Mouse (Mus musculus) G1E-ER4 (cell line): ENCODE results near the gene Adpgk. TPM values are rescaled to one million over a fixed set of nuclear protein-coding genes. Genes with fewer than 3 reads are reported as not detected.

Source experiments
- GATA1 ChIP-seq: IDR thresholded peaks from one replicate; pipeline ENCODE4 v1.8.0; 2012; ENCODE audit warnings: low read length, inconsistent platforms
- polyA plus RNA-seq: library from polyadenylated mRNA; stranded (reverse); fragments of >175 nt; gene quantifications from 2 replicates; pipeline ENCODE4 v1.2.3, GENCODE M21; 2012

Gene Adpgk
- polyA plus RNA-seq, 1 experiment, result 6.3 TPM

DNA sequence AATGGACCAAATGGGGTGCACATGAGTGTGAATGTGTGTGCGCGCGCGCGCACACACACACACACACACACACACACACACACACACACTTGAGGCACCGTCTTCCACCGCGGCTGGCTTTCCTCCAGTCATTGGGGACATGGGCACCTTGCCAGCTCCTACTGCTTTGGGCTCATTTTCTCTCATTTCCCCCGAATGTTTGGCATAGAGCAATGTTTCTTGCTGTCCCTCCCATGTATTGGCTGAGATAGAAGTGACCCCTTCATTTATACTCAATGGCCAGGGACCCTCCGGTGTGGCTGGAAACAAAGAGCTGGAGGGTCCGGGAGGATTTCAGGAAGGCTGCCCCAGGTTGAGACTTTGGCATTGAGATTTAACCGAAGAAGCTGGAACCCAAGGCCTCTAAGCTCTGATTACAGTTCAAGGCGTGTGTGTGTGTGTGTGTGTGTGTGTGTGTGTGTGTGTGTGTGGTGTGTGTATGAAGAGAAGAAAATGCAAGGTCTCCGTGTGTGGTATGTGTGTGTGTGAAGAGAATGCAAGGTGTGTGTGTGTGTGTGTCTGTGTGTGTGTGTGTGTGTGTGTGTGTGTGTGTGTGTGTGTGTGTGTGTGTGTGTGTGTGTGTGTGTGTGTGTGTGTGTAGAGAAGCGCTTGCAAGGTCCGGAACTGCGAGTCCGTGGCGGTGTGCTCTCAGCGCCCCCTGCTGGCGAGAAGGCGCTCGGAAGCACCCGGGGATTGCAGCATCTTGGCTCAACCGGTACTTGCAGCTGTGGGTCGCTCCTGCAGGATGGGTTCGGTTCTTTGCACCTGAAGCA is 9.3 kb upstream of the Adpgk start:
- no peak for TF ChIP-seq GATA1

DNA sequence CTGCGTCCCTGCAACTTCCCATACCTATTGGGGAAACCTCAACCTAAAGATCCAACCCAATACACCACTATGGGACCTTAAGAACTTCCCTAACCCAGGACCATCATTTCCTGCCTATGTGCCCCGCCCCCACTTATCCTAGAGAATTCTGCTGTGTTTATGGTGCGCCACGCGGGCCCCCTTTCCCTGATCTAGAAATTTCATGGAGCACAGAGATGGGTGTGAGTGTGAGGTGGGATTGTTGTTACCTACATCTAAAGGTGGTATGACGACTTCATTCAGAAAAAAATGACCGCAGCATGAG is 8.7 kb upstream of the Adpgk start:
- no peak for TF ChIP-seq GATA1

DNA sequence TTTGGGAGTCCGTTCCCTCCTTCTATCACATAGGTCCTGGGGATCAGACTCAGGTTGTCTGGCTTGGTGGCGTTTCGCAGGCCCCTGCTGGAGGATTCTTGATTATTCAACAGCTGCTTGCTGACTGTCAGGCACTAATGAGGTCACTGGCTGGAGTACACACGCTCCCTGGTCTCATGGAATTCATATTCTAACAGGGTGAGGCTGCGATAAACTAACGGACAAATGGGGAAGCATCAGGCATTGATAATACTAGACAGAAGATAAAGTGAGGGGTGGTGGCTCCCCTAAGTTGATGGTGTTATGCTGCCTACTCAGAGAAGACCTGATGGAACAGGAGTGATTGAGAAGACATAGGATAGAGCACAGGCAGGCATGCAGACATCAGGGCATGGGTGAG is 5.7 kb upstream of the Adpgk start:
- TF ChIP-seq GATA1, result peak; percentile 84

DNA sequence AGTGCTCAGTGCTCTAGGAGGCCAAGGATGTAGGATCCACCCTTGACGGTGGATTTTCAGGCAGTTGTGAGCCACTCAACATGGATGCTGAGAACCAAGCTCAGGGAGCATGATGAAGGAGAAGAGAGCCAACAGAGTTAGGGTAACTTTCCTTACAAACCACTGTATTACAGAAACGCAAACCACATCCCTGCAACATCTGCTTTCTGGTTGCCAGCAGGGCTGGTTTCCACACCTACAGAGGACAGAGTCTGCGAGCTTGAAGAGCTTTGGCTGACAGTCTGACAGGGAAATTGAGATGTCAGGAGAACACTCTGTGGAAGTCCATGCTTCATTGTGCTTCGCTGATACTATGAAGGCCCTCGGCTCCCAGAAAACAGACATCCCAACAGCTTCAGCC is 3.3 kb upstream of the Adpgk start:
- TF ChIP-seq GATA1, result no peak

DNA sequence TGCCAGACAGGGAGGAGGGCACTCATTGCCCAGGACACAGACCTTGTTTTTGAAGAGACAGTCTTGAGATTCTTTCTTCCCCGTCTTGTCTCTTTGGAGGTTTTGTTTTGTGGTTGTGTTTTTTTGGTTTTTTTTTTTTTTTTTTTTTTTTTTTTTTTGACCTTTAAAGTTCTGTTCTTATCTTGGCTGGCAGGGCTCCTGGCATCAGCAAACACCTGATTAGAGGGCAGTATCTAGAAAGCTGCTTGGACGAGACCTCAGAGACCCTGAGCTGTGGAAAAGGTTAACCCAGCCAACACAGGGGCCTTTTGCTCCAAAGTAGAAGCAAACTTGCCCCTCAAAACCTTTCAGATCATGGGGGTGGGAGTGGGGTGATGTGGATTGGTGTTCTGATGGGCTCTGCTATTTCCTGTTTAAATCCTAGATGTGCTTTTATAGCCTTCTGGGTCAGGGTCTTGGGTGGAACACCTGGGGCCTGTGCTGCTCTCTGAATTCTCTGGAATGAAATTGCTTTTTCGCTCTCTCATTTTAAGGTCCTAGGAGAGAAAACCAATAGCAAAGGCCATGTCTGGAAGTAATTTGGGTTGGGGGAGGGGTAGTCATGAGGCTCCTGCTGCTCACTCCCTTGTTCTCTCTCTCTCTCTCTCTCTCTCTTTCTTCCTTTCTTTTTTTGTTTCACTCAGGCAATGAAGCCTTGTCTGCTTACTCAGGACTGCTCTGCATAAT is 2.5 kb upstream of the Adpgk start:
- no peak for TF ChIP-seq GATA1

DNA sequence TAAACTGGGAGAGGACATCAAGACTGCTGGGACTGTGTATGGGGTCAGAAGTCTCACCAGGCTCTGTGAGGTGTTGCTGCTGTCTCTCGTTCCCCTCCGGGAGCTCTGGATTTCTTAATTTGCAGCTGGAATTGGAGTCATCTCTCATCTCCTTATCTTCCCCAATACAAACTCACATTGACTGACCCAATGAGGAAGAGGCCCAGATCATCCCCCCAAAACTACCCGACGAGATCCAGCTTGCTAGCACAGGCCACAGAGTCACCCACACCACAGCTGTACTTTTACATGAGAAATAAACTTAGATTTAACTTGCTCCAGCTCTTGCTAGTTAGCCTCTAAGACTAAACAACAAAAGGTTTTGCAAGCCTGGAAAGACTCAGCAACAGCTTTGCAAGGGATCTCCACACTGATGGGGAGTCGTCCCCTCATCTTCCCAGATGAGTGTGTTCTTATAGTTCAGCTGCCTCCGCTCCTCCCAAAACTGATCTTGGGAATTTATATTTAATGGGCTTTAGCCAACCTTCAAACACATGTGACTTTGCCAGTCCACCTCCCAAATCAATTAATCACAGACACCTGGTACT is 1.7 kb upstream of the Adpgk start:
- TF ChIP-seq GATA1, result no peak

DNA sequence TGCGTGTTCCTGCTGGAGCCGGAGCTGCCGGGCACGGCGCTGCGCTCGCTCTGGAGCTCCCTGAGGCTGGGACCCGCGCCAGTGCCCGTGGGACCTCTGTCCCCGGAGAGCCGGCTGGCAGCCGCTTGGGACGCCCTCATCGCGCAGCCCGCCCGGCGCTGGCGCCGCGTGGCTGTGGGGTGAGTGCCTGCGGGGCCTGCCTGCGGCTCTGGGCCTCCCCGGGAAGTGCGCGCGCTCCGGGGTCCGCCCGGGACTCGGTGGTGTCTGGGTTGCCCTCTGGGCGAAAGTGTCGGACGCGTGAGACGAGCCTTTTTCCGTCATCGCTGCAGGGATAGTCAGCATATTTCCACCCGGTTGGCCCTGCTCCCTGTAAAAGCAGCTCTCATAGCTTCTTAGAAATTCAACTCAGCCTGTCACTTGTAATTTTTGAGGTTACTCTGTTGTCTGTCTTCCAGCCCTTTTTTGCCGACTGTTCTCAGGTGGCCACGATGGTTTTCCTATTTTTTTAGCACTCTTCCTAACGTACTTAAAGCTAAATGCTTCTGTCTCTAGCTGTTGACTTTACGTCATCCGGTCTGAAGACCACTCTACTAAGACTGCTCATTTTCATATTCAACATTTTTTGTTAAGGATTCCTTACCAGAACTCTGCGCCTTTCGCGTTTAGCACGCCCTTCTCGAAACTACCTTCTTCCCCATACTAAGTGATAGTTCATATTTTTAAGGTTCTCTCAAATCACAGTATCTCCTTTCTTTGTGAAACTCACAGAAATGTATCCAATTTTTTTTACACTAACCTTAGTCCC is 532 bp downstream of the Adpgk start:
- TF ChIP-seq GATA1, result no peak

DNA sequence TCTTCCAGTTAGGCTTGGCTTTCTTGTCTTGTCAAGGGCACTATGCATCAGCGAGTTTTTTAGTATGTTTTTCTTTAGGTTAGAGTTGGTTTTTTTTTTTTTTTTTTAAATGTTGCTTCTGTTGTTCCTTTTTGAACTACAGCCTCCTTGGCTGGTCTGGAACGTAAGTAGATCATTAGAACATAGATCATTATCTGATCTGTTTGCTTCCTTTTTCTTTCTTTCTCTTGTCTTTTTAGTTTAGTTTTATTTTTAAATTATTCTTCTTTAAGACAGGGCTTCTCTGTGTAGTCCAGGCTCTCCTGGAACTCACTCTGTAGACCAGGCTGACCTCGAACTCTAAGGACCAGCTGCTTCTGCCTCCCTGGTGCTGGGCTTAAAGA is 1.1 kb downstream of the Adpgk start:
- no peak for TF ChIP-seq GATA1

DNA sequence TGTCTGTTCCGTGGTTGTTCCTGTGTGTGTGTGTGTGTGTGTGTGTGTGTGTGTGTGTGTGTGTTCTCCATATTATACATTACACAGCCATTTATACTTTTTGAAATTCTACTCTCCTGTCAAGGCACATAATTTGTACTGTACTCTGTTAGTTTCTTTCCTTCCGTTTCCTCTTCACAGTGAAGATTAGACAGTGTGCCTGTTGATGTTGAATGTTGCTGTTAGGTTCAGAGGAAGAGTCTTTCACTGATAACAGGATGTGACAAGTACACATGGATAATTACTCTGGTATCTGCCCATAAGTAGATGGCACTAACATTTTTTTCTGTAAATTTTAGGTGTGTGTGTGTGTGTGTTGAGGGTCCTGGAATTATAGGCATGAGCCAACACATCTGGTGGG is 5.1 kb downstream of the Adpgk start:
- TF ChIP-seq GATA1, result no peak

DNA sequence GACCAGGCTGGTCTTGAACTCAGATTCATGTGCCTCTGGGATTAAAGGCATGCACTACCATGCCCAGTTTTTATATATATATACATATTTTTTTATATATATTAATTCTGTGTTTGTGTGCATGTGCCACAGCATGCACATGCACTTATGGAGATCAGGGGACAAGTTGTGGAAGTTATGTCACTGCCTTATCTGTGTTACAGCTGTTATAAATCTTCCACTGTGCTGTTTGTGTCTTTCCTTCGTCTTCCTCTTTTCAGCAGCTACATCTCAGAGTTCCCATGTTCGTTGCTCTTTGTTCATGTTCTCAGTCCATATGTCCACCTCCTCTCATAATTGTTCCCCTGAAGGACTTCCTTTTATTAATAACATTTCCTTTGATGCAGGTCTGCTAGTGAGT is 16.5 kb downstream of the Adpgk start:
- TF ChIP-seq GATA1, result no peak

DNA sequence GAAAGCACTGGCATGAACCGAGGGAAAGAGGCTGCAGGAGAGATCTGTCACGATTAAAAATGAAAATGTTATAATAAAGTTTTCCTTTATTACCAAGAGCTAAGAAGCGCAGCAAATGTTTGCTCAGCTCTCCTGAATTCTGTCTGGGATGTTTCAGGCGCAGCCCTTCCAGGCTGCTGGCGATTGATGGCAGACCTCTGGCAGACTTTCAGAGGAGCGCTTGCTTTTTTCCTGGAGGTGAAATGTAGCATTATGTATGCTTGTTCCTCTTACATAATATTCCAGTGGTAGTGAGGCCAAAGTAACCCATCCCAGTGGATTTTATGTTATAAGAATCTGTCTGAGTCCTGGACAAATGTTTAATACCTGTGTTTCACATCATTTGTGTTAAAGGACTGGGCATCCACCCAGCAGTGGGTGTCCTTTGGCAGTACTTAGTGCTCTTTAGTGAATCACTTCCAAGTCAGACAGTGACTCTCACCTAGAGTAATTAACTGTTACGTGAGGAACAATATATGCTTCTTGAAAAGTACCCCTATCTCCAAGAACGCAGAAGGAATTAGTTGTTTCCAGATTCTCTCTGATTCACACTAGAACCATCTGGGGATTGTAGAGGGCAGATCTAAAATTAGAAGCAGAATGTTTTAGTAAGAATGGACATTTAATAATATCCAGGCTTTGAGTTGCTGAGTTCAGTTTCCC is 19.4 kb downstream of the Adpgk start:
- no peak for TF ChIP-seq GATA1

DNA sequence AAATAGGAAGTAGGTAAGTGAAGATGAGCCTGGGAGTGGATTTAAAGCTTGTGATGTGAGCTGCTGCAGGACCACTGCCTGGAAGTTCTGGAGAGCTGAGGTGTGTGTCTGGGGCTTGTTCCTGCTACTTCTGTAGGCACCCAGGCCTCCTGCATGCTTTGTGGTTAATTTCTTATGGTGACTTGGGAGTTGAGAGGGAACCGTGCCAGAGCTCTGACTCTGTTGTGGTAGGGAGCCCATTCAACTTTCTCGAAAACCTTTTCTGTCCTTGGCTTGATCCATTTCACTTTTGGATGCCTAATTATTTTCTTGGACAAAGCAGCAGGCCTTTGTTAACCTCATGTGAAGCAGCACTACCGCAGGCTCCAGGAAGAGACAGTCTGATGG is 19.9 kb downstream of the Adpgk start:
- no peak for TF ChIP-seq GATA1

DNA sequence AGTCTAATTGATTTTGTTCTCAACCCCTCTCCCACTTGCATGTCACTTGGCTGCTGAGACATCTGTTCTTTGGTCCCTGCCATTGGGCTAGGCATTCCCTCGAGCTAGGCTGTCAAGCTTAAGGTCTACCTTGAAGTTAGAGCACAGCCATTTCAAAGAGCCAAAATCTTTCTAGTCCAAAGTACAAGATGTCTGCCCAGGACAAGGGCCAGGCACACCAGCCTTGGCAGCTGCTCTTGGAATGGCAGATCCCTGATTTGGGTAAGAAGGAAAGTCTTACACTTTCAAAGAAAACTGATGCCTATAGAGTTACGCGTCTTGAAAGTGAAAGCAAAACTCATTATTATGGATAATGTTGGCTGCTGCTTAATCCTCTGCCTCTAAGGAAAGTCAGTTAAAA is 24.8 kb downstream of the Adpgk start:
- no peak for TF ChIP-seq GATA1

DNA sequence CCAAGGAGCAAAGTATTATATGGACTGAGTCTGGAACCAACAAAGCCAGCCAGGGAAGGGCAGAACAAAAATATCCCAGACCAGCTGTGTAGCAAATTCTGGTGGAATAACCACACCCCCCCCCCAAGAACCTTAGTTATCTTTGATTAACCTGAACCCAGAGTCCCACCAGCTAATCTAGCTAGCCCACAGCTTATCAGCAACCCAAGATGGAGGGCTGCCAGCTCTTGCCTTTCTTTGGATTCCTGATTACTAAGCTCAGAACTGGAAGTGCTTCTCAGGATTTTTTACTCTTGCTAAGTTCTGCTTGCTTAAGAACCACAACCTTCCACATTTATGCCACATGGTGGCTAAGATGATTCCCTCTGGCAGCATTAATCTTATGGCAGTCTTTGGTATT is 33.0 kb downstream of the Adpgk start:
- no peak for TF ChIP-seq GATA1

DNA sequence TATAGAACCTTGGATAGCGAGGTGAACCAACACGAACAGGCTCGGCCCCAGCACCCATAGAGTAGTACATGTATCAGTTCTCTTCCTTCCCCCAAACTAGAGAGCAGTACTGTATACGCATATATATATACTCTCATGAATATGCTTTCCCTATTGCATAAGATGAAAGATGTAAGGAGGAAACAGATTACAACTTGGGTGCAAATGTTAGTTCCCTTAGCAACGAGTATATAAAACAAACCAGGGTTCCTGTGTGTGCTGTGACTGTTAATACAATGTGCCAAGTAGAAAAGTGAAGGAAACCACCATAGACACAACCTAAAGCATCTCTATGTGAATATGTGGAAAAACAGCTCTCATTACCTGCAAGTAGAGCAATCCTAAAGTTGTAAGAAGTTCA is 38.7 kb downstream of the Adpgk start:
- no peak for TF ChIP-seq GATA1
